Mouse (Mus musculus) kidney, adult 2 months (tissue): ENCODE data around the gene Gm27021.

Experiments
- CTCF ChIP-seq: fragments of 200-500 bp; conservative IDR thresholded peaks from 2 replicates; pipeline ENCODE4 v1.5.1; 2011; ENCODE audit warnings: low read depth, mild to moderate bottlenecking, control low read depth, low read length, moderate library complexity, mixed read lengths; ENCODE audit not compliant: insufficient read depth, insufficient read length
- POLR2A ChIP-seq: fragments of 200-500 bp; IDR thresholded peaks from one replicate; pipeline ENCODE4 v1.6.1; 2011; ENCODE audit warnings: low read depth, low read length, control low read depth

GRCm38 (mm10) chr8:120642031-120642662 is 25.7 kb downstream of the Gm27021 start:
- TF ChIP-seq CTCF (no peak), POLR2A (no peak)
